Mouse (Mus musculus): Measurements from ENCODE around the gene Pdpn. TPM values are rescaled to one million over a fixed set of nuclear protein-coding genes. Genes with fewer than 3 reads are reported as not detected.

Gene Pdpn
- polyA plus RNA-seq, 2 experiments = 0.47 to 1.0 TPM

DNA sequence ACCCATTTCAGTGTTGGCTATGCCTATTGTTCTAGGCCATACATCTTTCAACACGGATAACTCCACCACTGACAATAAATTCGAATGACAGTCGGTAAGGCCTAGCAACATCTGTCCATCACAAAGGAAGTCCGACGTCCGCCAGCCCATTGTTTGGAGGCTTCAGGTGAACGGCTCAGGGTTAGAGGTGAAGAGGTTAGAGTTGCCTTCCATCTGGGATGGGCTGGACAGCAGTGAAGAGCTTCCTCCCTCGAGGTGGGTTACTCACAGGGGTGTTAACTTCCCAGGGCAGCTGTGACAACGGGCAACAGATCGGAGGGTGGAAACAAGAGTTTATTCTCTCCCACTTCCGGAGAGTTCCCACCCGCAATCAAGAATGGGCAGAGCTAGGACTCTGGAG lies 36.7 kb downstream of the Pdpn start:
- DNase-seq (ENCODE audit: low read depth in 3 of 3, low spot score in 3 of 3) (no peak), ATAC-seq (ENCODE audit: insufficient read depth) (no peak)
- peaks cover 2 to 7% of the 10 kb centered on the region in 2 experiments; a peak in 2 of 4 replicates for H3K4me1 ChIP-seq (replicated peaks; ENCODE audit: control insufficient read depth in 2 of 2, insufficient read depth in 2 of 2, low read length in 1 of 2)
- no peak overlapping the region for H3K9ac ChIP-seq (replicated peaks)
- H3K4me2 ChIP-seq (ENCODE audit: low read depth) = no peak overlapping the region
- H3K9me3 ChIP-seq (ENCODE audit: control insufficient read depth, low read length) = no peaks in the 10 kb centered on the region
- H3K27me3 ChIP-seq (ENCODE audit: control insufficient read depth, insufficient read depth, low read length) = no peaks in the 10 kb centered on the region
- WGBS (ENCODE audit: insufficient replicate concordance) = 66% methylated on average over 12 of the region's 12 CpGs
- TF ChIP-seq EP300 (IDR thresholded peaks at IDR 0.05; ENCODE audit: low read depth) = no peak
- no peak for TF ChIP-seq CTCF (IDR thresholded peaks at IDR 0.05; ENCODE audit: low read depth)
- H3K4me3 ChIP-seq (ENCODE audit: insufficient read depth in 1 of 2, low read depth in 2 of 2, low read length in 2 of 2) = no peak overlapping the region
- no peak overlapping the region for H3K27ac ChIP-seq
- H3K36me3 ChIP-seq (replicated peaks; ENCODE audit: control insufficient read depth, insufficient read depth, low read depth) = no peaks in the 10 kb centered on the region

DNA sequence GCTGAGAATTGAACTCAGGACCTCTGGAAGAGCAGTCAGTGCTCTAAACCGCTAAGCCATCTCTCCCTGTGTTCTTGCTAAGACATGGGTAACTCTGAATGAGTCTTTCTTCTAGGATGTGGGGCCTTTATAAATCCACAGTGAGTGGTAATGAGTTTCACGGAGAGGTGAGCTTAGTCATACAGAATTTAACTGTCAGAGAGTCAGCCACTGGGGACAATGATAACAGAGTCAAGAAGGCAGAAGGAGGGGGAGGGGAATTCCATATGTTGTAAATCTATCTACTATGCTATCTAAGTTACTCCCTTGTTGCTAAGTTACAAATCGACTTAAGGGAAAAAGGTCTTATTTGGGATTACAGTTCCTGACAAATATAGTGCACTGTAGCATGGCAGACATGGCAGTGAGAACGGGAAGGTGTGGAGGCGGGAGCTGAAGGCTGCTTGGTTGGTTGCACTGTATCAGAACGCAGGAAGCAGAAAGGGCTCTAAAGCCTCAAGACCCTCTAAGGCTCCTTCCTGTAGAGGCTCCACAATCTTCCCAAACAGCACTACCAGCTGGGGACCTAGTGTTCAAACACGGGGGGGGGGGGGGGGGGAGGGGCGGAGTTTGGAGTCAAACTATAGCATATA lies 39.5 kb downstream of the Pdpn start:
- TF ChIP-seq EP300 (IDR thresholded peaks at IDR 0.05; ENCODE audit: low read depth) = no peak
- TF ChIP-seq CTCF (IDR thresholded peaks at IDR 0.05; ENCODE audit: low read depth) = no peak
- 25% methylated on average over 8 of the region's 8 CpGs for WGBS (ENCODE audit: insufficient replicate concordance)
- H3K9me3 ChIP-seq (ENCODE audit: control insufficient read depth, low read length) = no peaks in the 10 kb centered on the region
- peak; percentile 58 for ATAC-seq (ENCODE audit: insufficient read depth)
- no peaks in the 10 kb centered on the region for H3K36me3 ChIP-seq (replicated peaks; ENCODE audit: control insufficient read depth, insufficient read depth, low read depth)
- DNase-seq (ENCODE audit: low read depth in 3 of 3, low spot score in 3 of 3) = no peak
- no peak overlapping the region for H3K27ac ChIP-seq
- peaks cover 2 to 7% of the 10 kb centered on the region in 2 experiments; a peak in 2 of 4 replicates for H3K4me1 ChIP-seq (replicated peaks; ENCODE audit: control insufficient read depth in 2 of 2, insufficient read depth in 2 of 2, low read length in 1 of 2)
- H3K4me2 ChIP-seq (ENCODE audit: low read depth) = no peak overlapping the region
- H3K9ac ChIP-seq (replicated peaks) = no peak overlapping the region
- H3K4me3 ChIP-seq (ENCODE audit: insufficient read depth in 1 of 2, low read depth in 2 of 2, low read length in 2 of 2) = no peak overlapping the region
- no peaks in the 10 kb centered on the region for H3K27me3 ChIP-seq (ENCODE audit: control insufficient read depth, insufficient read depth, low read length)

GRCm38 (mm10) chr4:143258517-143258916 lies 40.8 kb downstream of the Pdpn start:
- TF ChIP-seq CTCF (IDR thresholded peaks at IDR 0.05; ENCODE audit: low read depth) = peak; percentile 86
- TF ChIP-seq EP300 (IDR thresholded peaks at IDR 0.05; ENCODE audit: low read depth) = no peak
- DNase-seq (ENCODE audit: low read depth in 3 of 3, low spot score in 3 of 3) (no peak), ATAC-seq (ENCODE audit: insufficient read depth) (no peak; the same call in 1 of the 2 replicates)
- Histone ChIP-seq H3K4me1 (replicated peaks; ENCODE audit: control insufficient read depth in 2 of 2, insufficient read depth in 2 of 2, low read length in 1 of 2) (peaks cover 2 to 7% of the 10 kb centered on the region in 2 experiments; a peak in 2 of 4 replicates), H3K4me2 (ENCODE audit: low read depth) (peak overlapping the region; percentile 49), H3K9ac (replicated peaks) (no peak overlapping the region), H3K27me3 (ENCODE audit: control insufficient read depth, insufficient read depth, low read length) (no peaks in the 10 kb centered on the region), H3K36me3 (replicated peaks; ENCODE audit: control insufficient read depth, insufficient read depth, low read depth) (no peaks in the 10 kb centered on the region), H3K27ac (no peak overlapping the region), H3K4me3 (ENCODE audit: insufficient read depth in 1 of 2, low read depth in 2 of 2, low read length in 2 of 2) (peak overlapping the region in 1 of 2 experiments; percentile 35; a peak in 1 of 4 replicates), H3K9me3 (ENCODE audit: control insufficient read depth, low read length) (no peaks in the 10 kb centered on the region)
- 34% methylated on average over 19 of the region's 19 CpGs for WGBS (ENCODE audit: insufficient replicate concordance)

GRCm38 (mm10) chr4:143257971-143258370 lies 41.4 kb downstream of the Pdpn start:
- TF ChIP-seq CTCF (IDR thresholded peaks at IDR 0.05; ENCODE audit: low read depth) (no peak), EP300 (IDR thresholded peaks at IDR 0.05; ENCODE audit: low read depth) (no peak)
- WGBS (ENCODE audit: insufficient replicate concordance) = 31% methylated on average over 6 of the region's 6 CpGs
- DNase-seq (ENCODE audit: low read depth in 3 of 3, low spot score in 3 of 3) (no peak), ATAC-seq (ENCODE audit: insufficient read depth) (no peak)
- Histone ChIP-seq H3K27ac (no peak overlapping the region), H3K9me3 (ENCODE audit: control insufficient read depth, low read length) (no peaks in the 10 kb centered on the region), H3K27me3 (ENCODE audit: control insufficient read depth, insufficient read depth, low read length) (no peaks in the 10 kb centered on the region), H3K9ac (replicated peaks) (no peak overlapping the region), H3K4me1 (replicated peaks; ENCODE audit: control insufficient read depth in 2 of 2, insufficient read depth in 2 of 2, low read length in 1 of 2) (peaks cover 2 to 7% of the 10 kb centered on the region in 2 experiments; a peak in 2 of 4 replicates), H3K4me2 (ENCODE audit: low read depth) (no peak overlapping the region), H3K36me3 (replicated peaks; ENCODE audit: control insufficient read depth, insufficient read depth, low read depth) (no peaks in the 10 kb centered on the region), H3K4me3 (ENCODE audit: insufficient read depth in 1 of 2, low read depth in 2 of 2, low read length in 2 of 2) (no peak overlapping the region)

DNA sequence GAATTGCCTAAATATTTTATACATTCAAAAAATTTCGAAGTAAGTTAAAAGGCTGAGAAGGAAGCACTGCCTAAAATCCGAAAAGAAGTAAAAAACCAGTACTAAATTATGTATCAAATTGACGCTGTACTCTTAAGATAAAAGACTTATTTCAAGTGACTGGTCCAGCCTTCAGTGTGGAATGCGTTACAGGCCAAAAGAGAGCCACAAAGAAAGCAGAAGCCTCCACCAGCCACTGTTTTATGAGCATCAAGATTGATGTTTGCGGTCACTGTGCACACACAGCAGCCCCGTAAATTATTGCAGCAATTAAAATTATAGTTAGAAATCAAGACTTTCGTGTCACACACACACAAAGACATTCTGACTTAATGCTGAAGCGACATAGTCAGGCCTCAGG lies 43.8 kb downstream of the Pdpn start:
- Histone ChIP-seq H3K27me3 (ENCODE audit: control insufficient read depth, insufficient read depth, low read length) (no peaks in the 10 kb centered on the region), H3K4me1 (replicated peaks; ENCODE audit: control insufficient read depth in 2 of 2, insufficient read depth in 2 of 2, low read length in 1 of 2) (peaks cover 2 to 7% of the 10 kb centered on the region in 2 experiments; a peak in 2 of 4 replicates), H3K4me2 (ENCODE audit: low read depth) (no peak overlapping the region), H3K36me3 (replicated peaks; ENCODE audit: control insufficient read depth, insufficient read depth, low read depth) (no peaks in the 10 kb centered on the region), H3K27ac (no peak overlapping the region), H3K4me3 (ENCODE audit: insufficient read depth in 1 of 2, low read depth in 2 of 2, low read length in 2 of 2) (no peak overlapping the region), H3K9ac (replicated peaks) (no peak overlapping the region), H3K9me3 (ENCODE audit: control insufficient read depth, low read length) (no peaks in the 10 kb centered on the region)
- TF ChIP-seq CTCF (IDR thresholded peaks at IDR 0.05; ENCODE audit: low read depth) = no peak
- TF ChIP-seq EP300 (IDR thresholded peaks at IDR 0.05; ENCODE audit: low read depth) = no peak
- 71% methylated on average over 8 of the region's 8 CpGs for WGBS (ENCODE audit: insufficient replicate concordance)
- no peak for DNase-seq (ENCODE audit: low read depth in 3 of 3, low spot score in 3 of 3)
- ATAC-seq (ENCODE audit: insufficient read depth) = no peak
